Mouse (Mus musculus): ENCODE data around the gene Mrgprh. TPM values are rescaled to one million over a fixed set of nuclear protein-coding genes. Genes with fewer than 3 reads are reported as not detected.

Mrgprh gene
- polyA plus RNA-seq, 1 experiment = 0.24 TPM

- Histone ChIP-seq H3K4me1 (replicated peaks; ENCODE audit: control insufficient read depth, insufficient read depth, low read length) (peaks cover 2% of the 10 kb centered on the region; the same call in 1 of the 2 replicates), H3K36me3 (ENCODE audit: control insufficient read depth, insufficient read depth, low read length) (no peaks in the 10 kb centered on the region), H3K4me3 (ENCODE audit: control insufficient read depth, insufficient read depth, low read length) (no peak overlapping the region), H3K27ac (ENCODE audit: control insufficient read depth, insufficient read depth, low read length) (no peak overlapping the region), H3K27me3 (ENCODE audit: control insufficient read depth, insufficient read depth, low read length) (no peaks in the 10 kb centered on the region)
- DNase-seq = no peak
- TF ChIP-seq CTCF (IDR thresholded peaks at IDR 0.05; ENCODE audit: borderline replicate concordance, control insufficient read depth, extremely low read depth, insufficient read depth, low read length, poor library complexity) = no peak
- no peak for TF ChIP-seq POLR2A (IDR thresholded peaks at IDR 0.05; ENCODE audit: control insufficient read depth, extremely low read depth, insufficient read depth, low read length, poor library complexity)
- WGBS = 93% methylated on average over 8 of the region's 8 CpGs
Measured at GRCm38 (mm10) chr17:12859006-12859520, 16.8 kb upstream of the Mrgprh start.

GRCm38 (mm10) chr17:12864111-12864510, 11.7 kb upstream of the Mrgprh start:
- no peak overlapping the region for H3K4me3 ChIP-seq (ENCODE audit: control insufficient read depth, insufficient read depth, low read length)
- no peaks in the 10 kb centered on the region for H3K4me1 ChIP-seq (replicated peaks; ENCODE audit: control insufficient read depth, insufficient read depth, low read length)
- TF ChIP-seq POLR2A (IDR thresholded peaks at IDR 0.05; ENCODE audit: control insufficient read depth, extremely low read depth, insufficient read depth, low read length, poor library complexity) = no peak
- no peak for TF ChIP-seq CTCF (IDR thresholded peaks at IDR 0.05; ENCODE audit: borderline replicate concordance, control insufficient read depth, extremely low read depth, insufficient read depth, low read length, poor library complexity)

DNA sequence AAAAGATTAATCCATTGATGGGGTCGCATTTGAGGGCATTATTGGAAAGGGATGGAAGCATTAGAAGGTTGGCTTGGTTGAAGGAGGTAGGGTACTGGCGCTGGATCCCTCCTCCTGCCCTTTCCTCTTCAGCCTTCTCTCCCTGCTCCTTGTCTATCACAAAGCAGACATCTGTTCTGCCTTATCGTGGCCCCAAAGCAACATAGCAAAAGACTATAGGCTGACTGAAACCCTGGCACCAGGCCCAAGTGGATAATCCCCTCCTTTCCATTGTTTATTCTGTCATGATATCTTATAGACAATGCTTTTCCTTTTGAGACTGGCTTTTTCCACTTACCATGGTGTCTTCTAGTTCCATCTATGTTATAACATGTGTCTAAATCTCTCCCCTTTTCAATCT, 10.4 kb upstream of the Mrgprh start:
- no peak overlapping the region for H3K27ac ChIP-seq (ENCODE audit: control insufficient read depth, insufficient read depth, low read length)
- no peak overlapping the region for H3K4me3 ChIP-seq (ENCODE audit: control insufficient read depth, insufficient read depth, low read length)
- H3K36me3 ChIP-seq (ENCODE audit: control insufficient read depth, insufficient read depth, low read length) = no peaks in the 10 kb centered on the region
- no peaks in the 10 kb centered on the region for H3K27me3 ChIP-seq (ENCODE audit: control insufficient read depth, insufficient read depth, low read length)
- TF ChIP-seq CTCF (IDR thresholded peaks at IDR 0.05; ENCODE audit: borderline replicate concordance, control insufficient read depth, extremely low read depth, insufficient read depth, low read length, poor library complexity) = no peak
- TF ChIP-seq POLR2A (IDR thresholded peaks at IDR 0.05; ENCODE audit: control insufficient read depth, extremely low read depth, insufficient read depth, low read length, poor library complexity) = no peak
- no peaks in the 10 kb centered on the region for H3K4me1 ChIP-seq (replicated peaks; ENCODE audit: control insufficient read depth, insufficient read depth, low read length)
- no peak for DNase-seq
- 93% methylated on average over 3 of the region's 3 CpGs for WGBS

More at GRCm38 (mm10) chr17:12864111-12864510, 11.7 kb upstream of the Mrgprh start:
- no peak for DNase-seq
- no peaks in the 10 kb centered on the region for H3K27me3 ChIP-seq (ENCODE audit: control insufficient read depth, insufficient read depth, low read length)
- H3K27ac ChIP-seq (ENCODE audit: control insufficient read depth, insufficient read depth, low read length) = no peak overlapping the region
- no peaks in the 10 kb centered on the region for H3K36me3 ChIP-seq (ENCODE audit: control insufficient read depth, insufficient read depth, low read length)

DNA sequence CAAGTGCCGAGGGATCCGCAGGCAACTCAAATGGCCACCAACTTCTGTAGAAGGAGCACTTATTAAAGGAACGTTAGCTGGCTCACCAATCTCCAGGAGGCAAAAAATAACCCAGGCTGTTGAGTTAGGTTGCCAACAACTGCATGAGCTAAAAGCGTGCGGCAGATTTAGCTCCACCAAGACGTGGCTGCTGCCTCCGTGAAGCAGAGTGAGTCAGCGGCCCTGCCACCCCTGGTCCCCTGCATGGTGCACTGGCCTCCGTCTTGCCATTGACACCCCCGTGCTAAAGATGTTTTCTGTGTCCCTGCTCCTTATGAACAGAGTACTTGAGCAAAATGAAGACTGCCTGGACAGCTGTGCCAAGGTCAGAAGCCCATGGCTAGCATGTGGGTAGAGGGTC, 9.0 kb upstream of the Mrgprh start:
- Histone ChIP-seq H3K27me3 (ENCODE audit: control insufficient read depth, insufficient read depth, low read length) (no peaks in the 10 kb centered on the region), H3K36me3 (ENCODE audit: control insufficient read depth, insufficient read depth, low read length) (no peaks in the 10 kb centered on the region), H3K4me1 (replicated peaks; ENCODE audit: control insufficient read depth, insufficient read depth, low read length) (no peaks in the 10 kb centered on the region), H3K27ac (ENCODE audit: control insufficient read depth, insufficient read depth, low read length) (no peak overlapping the region), H3K4me3 (ENCODE audit: control insufficient read depth, insufficient read depth, low read length) (no peak overlapping the region)
- TF ChIP-seq CTCF (IDR thresholded peaks at IDR 0.05; ENCODE audit: borderline replicate concordance, control insufficient read depth, extremely low read depth, insufficient read depth, low read length, poor library complexity) = no peak
- TF ChIP-seq POLR2A (IDR thresholded peaks at IDR 0.05; ENCODE audit: control insufficient read depth, extremely low read depth, insufficient read depth, low read length, poor library complexity) = no peak
- WGBS = 88% methylated on average over 10 of the region's 10 CpGs
- DNase-seq = no peak

DNA sequence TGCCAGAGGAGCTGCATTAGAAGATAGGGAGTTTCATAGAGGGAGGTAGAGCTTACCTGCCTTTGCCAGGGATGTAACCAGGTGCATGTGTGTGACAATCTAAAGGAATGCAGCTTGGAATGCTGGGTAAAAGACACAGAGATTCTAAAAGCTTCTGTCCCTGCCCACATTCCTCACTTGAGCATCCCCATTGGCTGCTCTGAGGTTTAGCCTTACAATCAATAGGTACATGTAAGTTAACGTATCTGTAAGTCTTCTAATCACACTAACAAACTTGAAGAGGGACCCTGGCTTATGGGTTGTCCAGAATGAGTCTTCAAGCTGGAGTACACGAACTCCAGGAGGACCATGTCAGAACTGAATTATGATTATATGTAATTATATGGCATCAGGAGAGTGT, 7.8 kb upstream of the Mrgprh start, which contains the start of gene Mas1:
Gene Mas1, minus strand, starts transcription at position 101 of the 400 bp plus-strand sequence.
- Histone ChIP-seq H3K4me1 (replicated peaks; ENCODE audit: control insufficient read depth, insufficient read depth, low read length) (peaks cover 5% of the 10 kb centered on the region; the same call in 1 of the 2 replicates), H3K27me3 (ENCODE audit: control insufficient read depth, insufficient read depth, low read length) (no peaks in the 10 kb centered on the region), H3K4me3 (ENCODE audit: control insufficient read depth, insufficient read depth, low read length) (no peak within 1 kb of the TSS), H3K27ac (ENCODE audit: control insufficient read depth, insufficient read depth, low read length) (no peak within 1 kb of the TSS), H3K36me3 (ENCODE audit: control insufficient read depth, insufficient read depth, low read length) (no peaks in the 10 kb centered on the region)
- WGBS = 81% methylated on average over 2 of the region's 2 CpGs
- no peak for DNase-seq
- no peak for TF ChIP-seq POLR2A (IDR thresholded peaks at IDR 0.05; ENCODE audit: control insufficient read depth, extremely low read depth, insufficient read depth, low read length, poor library complexity)
- TF ChIP-seq CTCF (IDR thresholded peaks at IDR 0.05; ENCODE audit: borderline replicate concordance, control insufficient read depth, extremely low read depth, insufficient read depth, low read length, poor library complexity) = no peak

DNA sequence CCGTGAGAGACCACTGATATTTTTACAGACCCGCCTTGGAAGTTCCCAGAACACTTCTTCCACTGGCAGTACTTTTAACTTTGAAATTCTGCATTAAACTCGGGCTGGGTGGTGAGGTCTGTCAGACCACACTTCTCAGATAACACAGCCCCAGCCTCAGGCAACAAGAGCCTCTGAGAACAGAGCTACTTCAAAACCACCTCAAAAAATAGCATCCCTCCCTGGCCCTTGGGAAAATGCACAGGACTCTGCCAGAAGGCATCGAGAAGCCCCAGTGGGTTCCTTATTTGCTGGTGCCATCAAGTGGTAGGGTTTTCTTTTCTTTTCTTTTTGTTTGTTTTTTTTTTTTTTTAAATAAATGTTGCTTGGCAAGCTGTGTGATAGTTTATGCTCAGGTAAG, 7.2 kb upstream of the Mrgprh start:
- Histone ChIP-seq H3K27ac (ENCODE audit: control insufficient read depth, insufficient read depth, low read length) (no peak overlapping the region), H3K4me1 (replicated peaks; ENCODE audit: control insufficient read depth, insufficient read depth, low read length) (peaks cover 5% of the 10 kb centered on the region; the same call in 1 of the 2 replicates), H3K4me3 (ENCODE audit: control insufficient read depth, insufficient read depth, low read length) (no peak overlapping the region), H3K36me3 (ENCODE audit: control insufficient read depth, insufficient read depth, low read length) (no peaks in the 10 kb centered on the region), H3K27me3 (ENCODE audit: control insufficient read depth, insufficient read depth, low read length) (no peaks in the 10 kb centered on the region)
- TF ChIP-seq CTCF (IDR thresholded peaks at IDR 0.05; ENCODE audit: borderline replicate concordance, control insufficient read depth, extremely low read depth, insufficient read depth, low read length, poor library complexity) (no peak), POLR2A (IDR thresholded peaks at IDR 0.05; ENCODE audit: control insufficient read depth, extremely low read depth, insufficient read depth, low read length, poor library complexity) (no peak)
- 15% methylated on average over 4 of the region's 4 CpGs for WGBS
- DNase-seq = no peak
